Mouse (Mus musculus): ENCODE data around the gene St6galnac6.

DNA sequence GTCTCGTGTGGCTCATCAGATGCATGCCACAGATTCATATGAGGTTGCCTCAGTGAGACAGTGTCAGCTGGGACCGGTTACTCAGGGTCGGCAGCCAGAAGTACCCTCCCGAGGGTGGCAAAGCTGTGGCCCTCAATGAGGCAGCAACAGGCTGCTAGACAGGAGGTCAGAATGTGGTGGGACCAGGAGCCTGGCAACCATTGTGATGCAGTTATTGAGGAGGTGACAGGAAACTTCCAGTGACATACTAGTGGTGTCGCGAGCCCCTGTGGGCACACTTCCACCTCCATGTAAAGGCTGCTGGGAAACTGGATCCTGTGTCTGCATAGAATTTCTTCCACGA is 22.0 kb downstream of the St6galnac6 start, which contains the start of gene Ak1:
- TF ChIP-seq CTCF (IDR thresholded peaks at IDR 0.05; ENCODE audit: extremely low read depth, insufficient read depth, insufficient read length, insufficient replicate concordance) (no peak), POLR2A (IDR thresholded peaks at IDR 0.05; ENCODE audit: low read depth, low read length) (no peak)

Data from spleen, adult 2 months (tissue).